In the genomic region with DNA sequence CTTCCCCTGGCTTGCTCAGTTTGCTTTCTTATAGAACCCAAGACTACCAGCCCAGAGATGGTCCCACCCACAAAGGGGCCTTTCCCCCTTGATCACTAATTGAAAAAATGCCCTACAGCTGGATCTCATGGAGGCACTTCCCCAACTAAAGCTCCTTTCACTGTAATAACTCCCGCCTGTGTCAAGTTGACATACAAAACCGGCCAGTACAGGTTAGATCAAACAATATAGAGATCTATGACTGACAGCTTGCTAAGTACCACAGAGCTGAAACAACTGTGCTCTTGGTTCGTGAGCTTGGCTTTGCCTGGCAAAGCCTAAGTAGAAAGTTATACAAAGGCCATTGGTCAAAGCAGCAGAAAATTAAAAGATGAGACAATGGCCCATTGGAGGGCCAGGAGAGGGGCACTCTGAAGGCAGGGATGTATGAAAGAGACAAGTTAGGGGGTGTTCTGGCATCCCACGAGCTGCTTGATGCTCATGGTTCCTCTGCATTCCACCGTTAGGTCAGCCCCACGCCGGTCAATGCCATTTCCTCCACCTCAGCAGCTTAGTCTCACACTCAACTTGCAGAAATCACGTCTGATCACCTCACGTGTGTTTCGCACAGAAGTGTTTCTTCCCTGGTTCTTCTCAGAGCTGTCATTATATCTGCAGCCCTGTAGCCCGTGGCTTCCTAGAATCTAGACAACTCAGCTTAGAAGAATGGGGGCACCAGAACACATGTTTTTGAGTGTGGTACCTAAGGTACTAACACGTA, we compare ENCODE assay signal across 25 mouse cellular contexts.
A peak's percentile ranks its signal among the peaks of the same experiment; 100 is the strongest.
DNase-seq lines count a peak whose midpoint lies in the region; ATAC-seq lines count a peak whose summit lies in the region.
"Had no signal": no experiment of that assay in that cellular context is flagged by ENCODE, and none has a peak within 500 bp of the region (broad histone marks: within the 10 kb centered on the region; RNA-seq: fewer than 3 reads in every experiment).

No protein-coding gene starts in this region.

- H3K36me3 ChIP-seq in intestine, embryonic 14.5 days (ENCODE audit: control insufficient read depth, insufficient read depth, low read length) = no peaks in the 10 kb centered on the region
- no peaks in the 10 kb centered on the region for H3K36me3 ChIP-seq in intestine, embryonic 16.5 days (ENCODE audit: control insufficient read depth, insufficient read depth, low read length)
- H3K36me3 ChIP-seq in embryonic facial prominence, embryonic 11.5 days (replicated peaks; ENCODE audit: control insufficient read depth, insufficient read depth, low read depth, low read length) = no peaks in the 10 kb centered on the region
- no peaks in the 10 kb centered on the region for H3K36me3 ChIP-seq in embryonic facial prominence, embryonic 13.5 days
- no peaks in the 10 kb centered on the region for H3K36me3 ChIP-seq in forebrain, embryonic 12.5 days (replicated peaks)
- H3K36me3 ChIP-seq: forebrain, embryonic 15.5 days; heart, embryonic 12.5 days; hindbrain, embryonic 13.5 days; intestine, embryonic 15.5 days; limb, embryonic 15.5 days; midbrain, embryonic 15.5 days; neural tube, embryonic 13.5 days had no signal

- no peak overlapping the region for H3K27ac ChIP-seq in intestine, embryonic 14.5 days (ENCODE audit: low read depth)
- no peak overlapping the region for H3K27ac ChIP-seq in intestine, embryonic 16.5 days (ENCODE audit: low read length)
- H3K27ac ChIP-seq in embryonic facial prominence, embryonic 11.5 days (replicated peaks; ENCODE audit: low read depth, low read length) = no peak overlapping the region
- peak overlapping the region; percentile 66 for H3K27ac ChIP-seq in embryonic facial prominence, embryonic 13.5 days
- no peak overlapping the region for H3K27ac ChIP-seq in forebrain, embryonic 12.5 days
- H3K27ac ChIP-seq: forebrain, embryonic 15.5 days; hindbrain, embryonic 13.5 days; intestine, embryonic 15.5 days; limb, embryonic 15.5 days; liver, embryonic 14.5 days; midbrain, embryonic 15.5 days; neural tube, embryonic 13.5 days had no signal

- H3K4me2 ChIP-seq in intestine, embryonic 14.5 days (ENCODE audit: low read length) = no peak overlapping the region
- no peak overlapping the region for H3K4me2 ChIP-seq in intestine, embryonic 16.5 days (ENCODE audit: low read depth, low read length)
- H3K4me2 ChIP-seq in embryonic facial prominence, embryonic 11.5 days (ENCODE audit: low read depth, low read length) = no peak overlapping the region
- peak overlapping the region; percentile 18; the same call in 1 of the 2 replicates for H3K4me2 ChIP-seq in embryonic facial prominence, embryonic 13.5 days
- no peak overlapping the region for H3K4me2 ChIP-seq in forebrain, embryonic 12.5 days
- H3K4me2 ChIP-seq: forebrain, embryonic 15.5 days; heart, embryonic 12.5 days; hindbrain, embryonic 13.5 days; intestine, embryonic 15.5 days; limb, embryonic 15.5 days; lung, embryonic 14.5 days; midbrain, embryonic 15.5 days; neural tube, embryonic 13.5 days had no signal

- no peak overlapping the region for H3K4me3 ChIP-seq in intestine, embryonic 14.5 days (ENCODE audit: low read depth, low read length)
- no peak overlapping the region for H3K4me3 ChIP-seq in intestine, embryonic 16.5 days (ENCODE audit: low read length)
- H3K4me3 ChIP-seq in embryonic facial prominence, embryonic 11.5 days (ENCODE audit: low read depth, low read length) = no peak overlapping the region
- no peak overlapping the region for H3K4me3 ChIP-seq in embryonic facial prominence, embryonic 13.5 days
- H3K4me3 ChIP-seq in forebrain, embryonic 12.5 days (replicated peaks) = no peak overlapping the region
- H3K4me3 ChIP-seq: forebrain, embryonic 15.5 days; heart, embryonic 12.5 days; hindbrain, embryonic 13.5 days; intestine, embryonic 15.5 days; limb, embryonic 15.5 days; midbrain, embryonic 15.5 days; myocyte; neural tube, embryonic 13.5 days had no signal

- 0 out of 2 replicates have a peak, but pooled peaks cover 7% of the 10 kb centered on the region for H3K4me1 ChIP-seq in intestine, embryonic 14.5 days (replicated peaks; ENCODE audit: control insufficient read depth, insufficient read depth, low read length)
- peaks cover 8% of the 10 kb centered on the region; the same call in 1 of the 2 replicates for H3K4me1 ChIP-seq in intestine, embryonic 16.5 days (ENCODE audit: control insufficient read depth, insufficient read depth, low read length)
- no peaks in the 10 kb centered on the region; the same call in 1 of the 2 replicates for H3K4me1 ChIP-seq in embryonic facial prominence, embryonic 11.5 days (ENCODE audit: control insufficient read depth, insufficient read depth, low read length)
- H3K4me1 ChIP-seq in embryonic facial prominence, embryonic 13.5 days = peaks cover 51% of the 10 kb centered on the region
- H3K4me1 ChIP-seq in forebrain, embryonic 12.5 days = 0 out of 2 replicates have a peak, but pooled peaks cover 10% of the 10 kb centered on the region
- H3K4me1 ChIP-seq: midbrain, embryonic 15.5 days had no signal

- peak; percentile 15 for DNase-seq in intestine, embryonic 14.5 days (ENCODE audit: low spot score)
- peak; percentile 76 for DNase-seq in embryonic facial prominence, embryonic 11.5 days (ENCODE audit: low spot score)
- DNase-seq in mesoderm, embryonic 11.5 days (ENCODE audit: low read depth, low spot score) = peak; percentile 22
- no peak for DNase-seq in right cerebral cortex, postnatal 10 days (ENCODE audit: low spot score in 2 of 2)
- DNase-seq: adrenal gland, adult 8-10 months; cerebellum, adult 11-12 months; cerebellum, postnatal 10 days; gastrocnemius, postnatal 10 days; layer of hippocampus, postnatal 36 days; lung, embryonic 14.5 days; right cerebral cortex, postnatal 4 days had no signal

- WGBS in intestine, embryonic 14.5 days = 78% methylated on average over 12 of the region's 12 CpGs
- 82% methylated on average over 12 of the region's 12 CpGs for WGBS in intestine, embryonic 16.5 days
- WGBS in embryonic facial prominence, embryonic 11.5 days = 59% methylated on average over 12 of the region's 12 CpGs
- WGBS in embryonic facial prominence, embryonic 13.5 days = 48% methylated on average over 12 of the region's 12 CpGs
- whole genome bisulfite sequencing in forebrain, embryonic 12.5 days = 78% methylated on average over 12 of the region's 12 CpGs

- H3K9me3 ChIP-seq in intestine, embryonic 14.5 days (ENCODE audit: control insufficient read depth, low read length) = no peaks in the 10 kb centered on the region
- no peaks in the 10 kb centered on the region for H3K9me3 ChIP-seq in intestine, embryonic 16.5 days (ENCODE audit: control insufficient read depth, low read length)
- no peaks in the 10 kb centered on the region for H3K9me3 ChIP-seq in embryonic facial prominence, embryonic 11.5 days (replicated peaks; ENCODE audit: control insufficient read depth, low read length)
- H3K9me3 ChIP-seq in embryonic facial prominence, embryonic 13.5 days = no peaks in the 10 kb centered on the region
- H3K9me3 ChIP-seq in forebrain, embryonic 12.5 days = no peaks in the 10 kb centered on the region
- H3K9me3 ChIP-seq: forebrain, embryonic 15.5 days; heart, embryonic 12.5 days; hindbrain, embryonic 13.5 days; intestine, embryonic 15.5 days; limb, embryonic 15.5 days; midbrain, embryonic 15.5 days; neural tube, embryonic 13.5 days had no signal

- H3K27me3 ChIP-seq in intestine, embryonic 14.5 days (replicated peaks; ENCODE audit: control insufficient read depth, insufficient read depth, low read length) = no peaks in the 10 kb centered on the region
- H3K27me3 ChIP-seq in intestine, embryonic 16.5 days (replicated peaks; ENCODE audit: control insufficient read depth, insufficient read depth, low read length) = no peaks in the 10 kb centered on the region
- no peaks in the 10 kb centered on the region for H3K27me3 ChIP-seq in embryonic facial prominence, embryonic 11.5 days (ENCODE audit: control insufficient read depth, insufficient read depth, low read length)
- H3K27me3 ChIP-seq in embryonic facial prominence, embryonic 13.5 days = no peaks in the 10 kb centered on the region
- H3K27me3 ChIP-seq in forebrain, embryonic 12.5 days = no peaks in the 10 kb centered on the region
- H3K27me3 ChIP-seq: forebrain, embryonic 15.5 days; heart, embryonic 12.5 days; intestine, embryonic 15.5 days; limb, embryonic 15.5 days; midbrain, embryonic 15.5 days; neural tube, embryonic 13.5 days had no signal

- H3K9ac ChIP-seq in intestine, embryonic 14.5 days (ENCODE audit: low read length) = no peak overlapping the region
- H3K9ac ChIP-seq in intestine, embryonic 16.5 days (ENCODE audit: low read depth, low read length) = no peak overlapping the region
- no peak overlapping the region for H3K9ac ChIP-seq in embryonic facial prominence, embryonic 11.5 days (replicated peaks; ENCODE audit: low read length)
- H3K9ac ChIP-seq in embryonic facial prominence, embryonic 13.5 days = no peak overlapping the region
- no peak overlapping the region for H3K9ac ChIP-seq in forebrain, embryonic 12.5 days
- H3K9ac ChIP-seq: forebrain, embryonic 15.5 days; heart, embryonic 12.5 days; hindbrain, embryonic 13.5 days; intestine, embryonic 15.5 days; limb, embryonic 15.5 days; liver, embryonic 14.5 days; lung, embryonic 14.5 days; midbrain, embryonic 15.5 days; neural tube, embryonic 13.5 days had no signal

- no peak for ATAC-seq in intestine, embryonic 14.5 days (replicated peaks; ENCODE audit: low FRiP score, low TSS enrichment, low read depth)
- ATAC-seq in intestine, embryonic 16.5 days = no peak
- peak; percentile 81 for ATAC-seq in embryonic facial prominence, embryonic 11.5 days (replicated peaks; ENCODE audit: insufficient number of reproducible peaks, low FRiP score, low TSS enrichment, low read depth)
- ATAC-seq in embryonic facial prominence, embryonic 13.5 days (ENCODE audit: insufficient number of reproducible peaks, insufficient read depth, low FRiP score, low TSS enrichment, low read depth) = no peak
- no peak for ATAC-seq in forebrain, embryonic 12.5 days (ENCODE audit: low FRiP score)
- ATAC-seq in monocyte, adult 5-6 weeks (replicated peaks; ENCODE audit: insufficient number of reproducible peaks, low FRiP score, low TSS enrichment, poor library complexity, severe bottlenecking) = no peak
- ATAC-seq: activated CD4-positive, CD25-positive, alpha-beta regulatory T cell, adult 4 months; forebrain, embryonic 15.5 days; intestine, embryonic 15.5 days; midbrain, embryonic 15.5 days had no signal

Comparison
In these comparisons a context has a peak if more than half of its experiments do, and no peak if none do; other contexts are left out.
1. DNase-seq: peak in intestine, embryonic 14.5 days (single experiment), embryonic facial prominence, embryonic 11.5 days (single experiment) and mesoderm, embryonic 11.5 days (single experiment); none in right cerebral cortex, postnatal 10 days (0 of 2).